Mouse (Mus musculus) ES-E14 (cell line): ENCODE data around the gene Krt14. TPM values are rescaled to one million over a fixed set of nuclear protein-coding genes. Genes with fewer than 3 reads are reported as not detected.
"Not testable (repeated sequence)": the region's sequence is repeated elsewhere in the genome, so short reads cannot be mapped to it uniquely, and the experiment has no call there.

ENCODE experiments used
- DNase-seq: peaks from one replicate; pipeline ENCODE4 v3.0.0-alpha.2; 2013; ENCODE audit warnings: low read depth, low spot score
- H3K27ac ChIP-seq: 2 replicates; pipeline ENCODE4 v1.5.1; 2012; ENCODE audit warnings: low read depth, mild to moderate bottlenecking, low read length, moderate library complexity, mixed read lengths; ENCODE audit not compliant: poor library complexity, insufficient read depth, severe bottlenecking
- H3K36me3 ChIP-seq: 2 replicates; pipeline ENCODE4 v1.6.1; 2012; ENCODE audit warnings: mild to moderate bottlenecking, low read length, moderate library complexity, mixed read lengths; ENCODE audit not compliant: control insufficient read depth, poor library complexity, insufficient read depth, severe bottlenecking
- H3K4me1 ChIP-seq, 2 experiments: fragments of 150-350 bp in 1 of 2; sonication (generic) in 1 of 2; 2 replicates each; pipeline ENCODE4 v1.6.1; 2012; ENCODE audit warnings: low read length in 2 of 2, mild to moderate bottlenecking in 1 of 2, mixed read lengths in 1 of 2; ENCODE audit not compliant: control insufficient read depth in 2 of 2, insufficient read depth in 2 of 2, poor library complexity in 1 of 2
- H3K4me3 ChIP-seq, 2 experiments: fragments of 150-350 bp in 1 of 2; sonication (generic) in 1 of 2; 2 replicates each; pipeline ENCODE4 v1.5.1; 2012; ENCODE audit warnings: low read length in 2 of 2, low read depth in 1 of 2, mild to moderate bottlenecking in 1 of 2, mixed read lengths in 1 of 2; ENCODE audit not compliant: insufficient read depth in 1 of 2, poor library complexity in 1 of 2, severe bottlenecking in 1 of 2
- H3K9ac ChIP-seq: 2 replicates; pipeline ENCODE4 v1.6.1; 2012; ENCODE audit warnings: low read depth, mild to moderate bottlenecking, low read length, mixed read lengths; ENCODE audit not compliant: poor library complexity, insufficient read depth, severe bottlenecking
- H3K9me3 ChIP-seq: fragments of 150-350 bp; sonication (generic); 2 replicates; pipeline ENCODE4 v1.6.1; 2012; ENCODE audit warnings: low read depth, mild to moderate bottlenecking, low read length; ENCODE audit not compliant: control insufficient read depth, insufficient read depth
- CHD2 ChIP-seq: IDR thresholded peaks from 2 replicates; pipeline ENCODE4 v1.6.1; 2014; ENCODE audit warnings: mild to moderate bottlenecking, low read depth, low read length, inconsistent platforms
- HCFC1 ChIP-seq: IDR thresholded peaks from 2 replicates; pipeline ENCODE4 v1.6.1; 2012; ENCODE audit warnings: low read length, inconsistent platforms, borderline replicate concordance; ENCODE audit not compliant: insufficient read depth
- MAFK ChIP-seq: IDR thresholded peaks from 2 replicates; pipeline ENCODE4 v1.6.1; 2014; ENCODE audit warnings: mild to moderate bottlenecking, low read depth, low read length, inconsistent platforms; ENCODE audit not compliant: insufficient read depth
- ZC3H11A ChIP-seq: IDR thresholded peaks from 2 replicates; pipeline ENCODE4 v1.6.1; 2012; ENCODE audit warnings: low read depth, mild to moderate bottlenecking, inconsistent platforms, low read length, borderline replicate concordance
- ZNF384 ChIP-seq: IDR thresholded peaks from 2 replicates; pipeline ENCODE4 v1.6.1; 2012; ENCODE audit warnings: low read depth, low read length, inconsistent platforms
- in situ Hi-C, 2 experiments: fragments of 600-800 bp; cut with MboI; formaldehyde crosslinking; loops; one replicate each; pipeline ENCODE4 v1.15.1; 2025; ENCODE audit warnings: low sequenced_read_pairs in 2 of 2, inconsistent platforms in 1 of 2; ENCODE audit not compliant: unreplicated experiment in 2 of 2
- total RNA-seq: library from RNA; depleted of rRNA; stranded (reverse); fragments of 300-350 nt; gene quantifications from 2 replicates; pipeline ENCODE4 v1.2.3, GENCODE M21; 2012; rRNA removed

Gene Krt14
- 2.1 and 2.3 TPM in 2 replicates for total RNA-seq

DNA sequence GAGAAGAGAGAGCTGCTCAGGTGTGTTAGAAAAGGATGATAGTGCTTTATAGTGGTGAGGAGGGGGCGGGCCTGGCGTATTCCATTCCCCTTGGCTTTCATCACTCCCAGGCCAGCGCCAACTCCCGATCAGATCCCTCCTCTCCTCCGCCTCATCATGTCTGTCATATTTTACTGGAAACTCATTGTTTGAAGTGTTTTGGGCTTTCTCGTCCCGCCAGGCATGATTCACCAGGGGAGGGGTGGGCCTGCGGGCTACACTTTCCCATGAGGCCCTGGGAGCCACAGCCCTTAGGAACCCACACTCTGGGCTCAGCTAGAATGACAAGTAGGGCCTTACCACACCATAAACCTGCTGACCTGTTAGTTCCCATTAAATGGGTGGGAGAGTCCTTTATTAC lies at the start of gene Krt14:
Gene Krt14, minus strand, starts transcription at position 51 of the 400 bp plus-strand sequence.
- Histone ChIP-seq H3K9me3 (no peaks in the 10 kb centered on the region), H3K4me3 (no peak within 1 kb of the TSS), H3K27ac (no peak within 1 kb of the TSS), H3K36me3 (no peaks in the 10 kb centered on the region), H3K9ac (no peak within 1 kb of the TSS), H3K4me1 (peaks cover 0 to 5% of the 10 kb centered on the region in 2 experiments; a peak in 1 of 4 replicates)
- DNase-seq = no peak
- in situ Hi-C loops = loop anchor here in 1 of 2 experiments (10.0 kb wide), 1 partner anchor 87 kb away; no protein-coding TSS in a partner anchor
- TF ChIP-seq MAFK = no peak
- no peak for TF ChIP-seq ZC3H11A
- TF ChIP-seq ZNF384 = no peak
- TF ChIP-seq HCFC1 = no peak
- TF ChIP-seq CHD2 = no peak

DNA sequence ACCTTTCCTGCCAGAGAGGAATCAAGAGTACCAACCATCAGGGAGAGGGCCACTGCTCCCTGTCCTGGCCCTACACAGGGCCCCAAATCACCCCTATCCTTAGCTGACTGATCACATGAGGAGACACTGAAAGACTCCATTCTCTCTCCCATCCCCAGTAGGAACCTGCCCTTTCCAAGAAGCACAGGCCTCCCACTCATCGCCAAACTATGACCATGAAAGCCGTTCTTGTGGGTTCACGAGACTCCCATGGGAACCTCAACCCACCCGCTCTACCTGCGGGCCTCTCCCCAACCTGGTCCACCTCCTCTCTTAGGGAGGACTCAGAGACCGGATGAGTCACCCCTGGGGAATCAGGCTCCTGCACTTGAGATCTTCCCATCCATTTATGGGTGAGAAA lies 48.2 kb upstream of the Krt14 start:
- Histone ChIP-seq H3K9ac (no peak overlapping the region), H3K4me3 (no peak overlapping the region), H3K36me3 (no peaks in the 10 kb centered on the region), H3K9me3 (no peaks in the 10 kb centered on the region), H3K27ac (no peak overlapping the region), H3K4me1 (peaks cover 2 to 17% of the 10 kb centered on the region in 2 experiments; a peak in 2 of 4 replicates)
- no peak for TF ChIP-seq MAFK
- TF ChIP-seq CHD2 = no peak
- TF ChIP-seq ZC3H11A = no peak
- TF ChIP-seq HCFC1 = no peak
- DNase-seq = no peak
- in situ Hi-C loops = no loop called here

DNA sequence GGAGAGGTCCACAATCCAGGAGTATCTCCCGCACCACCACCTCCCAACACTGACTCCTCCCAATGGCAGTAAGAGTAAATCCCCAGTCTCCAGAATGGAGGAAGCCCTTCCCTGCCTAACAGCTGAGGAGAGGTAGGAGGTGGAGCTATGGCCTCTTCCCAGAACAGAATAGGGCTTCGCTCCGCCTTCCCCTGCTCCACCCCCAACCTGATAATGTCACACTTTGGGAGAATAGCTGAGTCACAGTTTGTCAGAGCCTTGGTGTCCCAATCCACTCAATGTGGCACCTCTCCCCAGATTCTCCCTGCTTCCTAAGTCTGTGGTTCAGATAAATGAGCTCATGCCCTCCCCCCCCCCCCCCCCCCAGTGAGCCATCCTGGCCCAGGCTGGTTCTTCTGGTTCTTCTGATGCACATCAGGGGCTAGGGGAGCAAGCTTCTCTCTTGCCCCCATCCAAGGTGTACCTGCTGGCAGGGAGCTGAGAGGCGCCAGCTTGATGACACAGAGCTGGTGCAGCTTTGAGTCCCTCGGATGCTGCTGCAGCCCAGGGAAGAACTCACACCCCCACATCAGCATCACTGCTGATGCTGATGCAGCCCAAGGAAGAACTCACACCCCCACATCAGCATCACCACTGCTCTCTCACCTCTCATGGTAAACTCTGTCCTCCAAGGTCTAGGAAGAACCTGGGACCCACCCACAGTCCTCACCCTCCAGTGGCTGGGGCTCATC lies 47.2 kb upstream of the Krt14 start:
- Histone ChIP-seq H3K9me3 (no peaks in the 10 kb centered on the region), H3K4me1 (peaks cover 2 to 15% of the 10 kb centered on the region in 2 experiments; a peak in 2 of 4 replicates), H3K9ac (no peak overlapping the region), H3K27ac (no peak overlapping the region), H3K4me3 (no peak overlapping the region), H3K36me3 (no peaks in the 10 kb centered on the region)
- no peak for DNase-seq
- in situ Hi-C loops = no loop called here
- TF ChIP-seq ZC3H11A (no peak), MAFK (peak; percentile 82)

DNA sequence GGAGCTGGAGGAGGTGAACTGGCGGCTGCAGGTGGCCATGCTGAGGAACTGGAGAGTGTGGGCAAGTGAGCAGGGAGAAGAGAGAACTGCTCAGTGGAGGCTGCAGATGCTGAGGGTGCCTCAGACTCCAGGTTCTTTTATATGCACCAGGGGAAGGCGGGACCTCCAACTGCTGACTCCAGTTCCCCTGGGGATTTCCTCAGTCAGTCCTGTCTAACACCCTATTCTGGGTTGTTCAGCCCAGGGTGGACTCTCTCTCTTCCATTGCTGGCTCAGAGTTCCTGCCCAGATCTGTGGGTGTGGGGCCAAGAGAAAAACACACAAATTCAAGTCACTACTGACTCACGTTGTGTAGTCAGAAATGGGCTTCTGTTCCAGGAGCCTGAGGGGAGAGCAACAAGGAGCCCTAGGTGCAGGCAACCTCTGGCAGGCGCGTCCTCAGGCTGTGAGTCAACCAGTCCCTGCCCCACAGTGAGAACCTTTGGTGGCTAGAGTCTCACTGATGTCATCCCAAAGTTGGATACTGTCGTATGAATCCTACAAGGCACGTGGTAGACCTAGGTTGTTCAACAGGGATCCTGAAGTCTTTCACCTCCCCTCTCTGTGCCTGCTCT lies 41.6 kb upstream of the Krt14 start, which contains the start of gene Krt16:
Gene Krt16, minus strand, starts transcription at position 51 of the 614 bp plus-strand sequence.
- Histone ChIP-seq H3K4me3 (no peak within 1 kb of the TSS), H3K9me3 (no peaks in the 10 kb centered on the region), H3K9ac (no peak within 1 kb of the TSS), H3K36me3 (no peaks in the 10 kb centered on the region), H3K27ac (no peak within 1 kb of the TSS), H3K4me1 (peaks cover 0 to 3% of the 10 kb centered on the region in 2 experiments; a peak in 1 of 4 replicates)
- in situ Hi-C loops = no loop called here
- DNase-seq = no peak
- TF ChIP-seq ZNF384 (no peak), HCFC1 (no peak), ZC3H11A (no peak), MAFK (no peak), CHD2 (no peak)

DNA sequence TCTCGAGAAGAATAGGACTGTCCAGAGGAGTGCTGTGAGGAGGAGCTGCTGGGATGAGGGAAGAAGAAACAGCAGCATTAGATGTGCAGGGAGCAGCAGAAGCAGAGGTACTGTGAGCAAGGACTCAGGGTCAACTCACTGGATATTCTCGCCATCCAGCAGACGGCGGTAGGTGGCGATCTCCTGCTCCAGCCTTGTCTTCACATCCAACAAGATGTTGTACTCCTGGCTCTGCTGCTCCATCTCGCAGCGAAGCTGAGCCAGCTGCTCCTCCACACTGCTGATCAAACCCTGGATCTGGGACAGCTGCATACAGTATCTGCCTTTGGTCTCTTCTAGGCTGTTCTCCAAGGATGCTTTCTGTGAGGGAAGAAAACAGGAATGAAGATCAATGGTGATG lies 39.1 kb upstream of the Krt14 start:
- H3K36me3 ChIP-seq, H3K9ac ChIP-seq, H3K9me3 ChIP-seq, H3K4me3 ChIP-seq, H3K27ac ChIP-seq, DNase-seq, in situ Hi-C loops, H3K4me1 ChIP-seq: not testable (repeated sequence)

DNA sequence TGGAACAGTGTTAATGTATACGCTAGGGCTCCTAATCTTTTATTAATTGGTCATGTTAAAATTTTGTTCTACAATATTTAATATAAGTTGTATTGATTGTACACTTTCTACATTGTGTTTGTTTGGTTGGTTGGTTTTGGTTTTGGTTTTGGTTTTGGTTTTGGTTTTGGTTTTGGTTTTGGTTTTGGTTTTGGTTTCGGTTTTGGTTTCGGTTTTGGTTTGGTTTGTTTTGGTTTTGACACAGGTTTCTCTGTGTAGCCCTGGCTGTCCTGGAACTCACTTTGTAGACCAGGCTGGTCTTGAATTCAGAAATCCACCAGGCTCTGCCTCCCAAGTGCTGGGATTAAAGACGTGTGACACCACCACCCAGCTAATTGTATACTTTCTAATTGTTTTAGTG lies 32.9 kb upstream of the Krt14 start:
- H3K9me3 ChIP-seq, DNase-seq, H3K36me3 ChIP-seq, in situ Hi-C loops, H3K9ac ChIP-seq, H3K4me1 ChIP-seq, H3K27ac ChIP-seq, H3K4me3 ChIP-seq: not testable (repeated sequence)
